Mouse (Mus musculus): Measurements from ENCODE around the gene BC034090.
"Not testable (repeated sequence)": the region's sequence is repeated elsewhere in the genome, so short reads cannot be mapped to it uniquely, and the experiment has no call there.

The BC034090 gene

DNA sequence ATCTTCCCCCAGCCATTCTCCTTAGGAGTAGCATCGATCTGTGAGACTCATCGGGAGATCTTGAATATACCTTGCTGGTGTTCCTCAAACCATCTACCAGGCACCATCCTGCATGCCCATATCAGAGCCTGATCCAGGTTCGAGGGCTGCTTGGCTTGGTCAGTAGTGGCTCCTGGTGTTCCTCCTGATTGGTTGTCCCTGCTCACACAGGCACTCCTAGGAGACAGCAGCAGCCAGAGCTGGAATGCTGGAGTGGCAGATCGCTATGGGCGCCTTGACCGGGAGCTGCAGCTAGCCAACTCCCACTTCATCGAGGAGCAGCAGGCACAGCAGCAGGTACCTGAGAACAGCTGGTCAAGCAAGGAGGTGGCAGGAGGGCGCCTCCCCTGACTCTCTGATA, 53.0 kb downstream of the BC034090 start:
- DNase-seq: no peak

GRCm38 (mm10) chr1:155188656-155189055, 55.6 kb downstream of the BC034090 start:
- no peak for DNase-seq

DNA sequence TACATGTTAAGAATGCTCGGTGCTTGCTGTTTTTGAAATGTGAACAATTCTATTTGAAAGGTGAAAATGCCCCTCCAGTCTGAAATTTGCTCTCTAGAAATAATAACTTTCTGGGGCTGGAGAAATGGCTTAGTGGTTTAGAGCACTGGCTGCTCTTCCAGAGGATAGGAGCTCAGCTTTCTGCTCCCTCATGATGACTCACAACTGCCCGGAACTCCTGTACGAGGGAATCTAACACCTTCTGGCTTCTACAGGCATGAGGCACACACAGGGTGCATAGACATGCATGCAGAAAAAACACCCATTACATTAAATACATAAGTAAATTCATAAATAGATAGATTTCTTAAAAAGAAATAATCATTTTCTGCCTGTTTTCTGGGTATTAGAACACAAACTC, 60.1 kb downstream of the BC034090 start:
- DNase-seq: no peak

DNA sequence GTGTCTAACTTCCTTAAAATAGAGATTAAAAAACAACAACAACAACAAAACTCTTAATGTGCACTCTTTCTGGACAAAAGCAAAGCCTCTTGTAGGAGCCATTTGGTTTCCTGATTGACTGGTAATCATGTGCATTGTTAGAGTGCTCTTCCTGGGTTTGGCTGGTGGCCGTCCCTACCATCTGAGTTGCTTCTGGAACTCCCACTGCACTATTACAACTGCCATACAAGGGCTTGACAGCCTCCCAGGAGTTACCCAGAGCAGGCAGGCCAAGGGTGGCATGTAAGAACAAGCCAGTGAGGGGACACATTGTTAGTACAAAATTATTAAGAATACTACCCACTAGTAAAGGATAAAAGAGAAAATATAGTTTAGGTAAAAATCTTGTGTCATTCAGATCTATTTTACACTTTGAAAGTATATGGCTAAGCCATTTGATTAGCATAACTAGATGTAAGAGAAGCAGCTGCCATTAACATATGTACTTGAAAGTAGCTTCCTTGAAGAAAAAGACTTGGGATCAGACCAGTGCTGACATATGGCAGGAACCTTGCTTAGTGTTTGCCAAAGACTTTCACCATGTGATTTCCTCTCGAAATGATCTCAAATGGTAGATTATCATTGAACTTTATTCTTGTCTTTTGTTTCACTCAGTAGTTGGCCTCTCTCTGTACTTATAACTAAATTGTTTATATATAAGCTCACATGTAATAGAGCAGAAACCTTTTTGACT, 65.9 kb downstream of the BC034090 start:
- DNase-seq: no peak

- DNase-seq: no peak
Measured at GRCm38 (mm10) chr1:155174424-155174823, 69.8 kb downstream of the BC034090 start.

GRCm38 (mm10) chr1:155173644-155174016, 70.6 kb downstream of the BC034090 start:
- not testable (repeated sequence) for DNase-seq

- DNase-seq: no peak
Measured at GRCm38 (mm10) chr1:155172895-155173643, 71.2 kb downstream of the BC034090 start.

DNA sequence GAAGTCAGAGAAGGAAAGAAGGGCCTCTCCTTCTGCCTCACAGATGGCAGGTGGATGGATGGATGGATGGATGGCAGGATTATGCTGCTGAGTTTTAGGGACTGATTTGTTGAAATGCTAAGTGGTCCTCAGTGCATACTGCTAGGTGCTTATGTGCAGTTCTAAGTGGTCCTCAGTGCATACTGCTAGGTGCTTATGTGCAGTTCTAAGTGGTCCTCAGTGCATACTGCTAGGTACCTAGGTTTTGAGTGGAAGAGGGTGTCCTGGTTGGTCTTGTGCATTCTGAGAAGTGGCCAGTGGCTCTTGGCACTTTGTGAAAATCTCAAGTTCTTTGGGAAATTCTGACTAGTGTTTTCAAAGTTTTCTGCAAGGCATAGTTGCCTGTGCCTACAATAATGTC, 74.3 kb downstream of the BC034090 start:
- DNase-seq: no peak

GRCm38 (mm10) chr1:155167453-155167852, 76.8 kb downstream of the BC034090 start:
- DNase-seq: peak; percentile 63

Data from right cerebral cortex, adult 18-20 months (tissue).